Mouse (Mus musculus): Measurements from ENCODE around the gene Aldh1a2.

The Aldh1a2 gene

GRCm38 (mm10) chr9:71216036-71216995 lies 727 bp downstream of the Aldh1a2 start:
- no peak for DNase-seq (ENCODE audit: low read depth, low spot score)

- no peak for DNase-seq (ENCODE audit: low read depth, low spot score)
These were observed 1.6 kb downstream of the Aldh1a2 start for GRCm38 (mm10) chr9:71216996-71217792.

- DNase-seq (ENCODE audit: low read depth, low spot score): no peak
These were observed 2.2 kb downstream of the Aldh1a2 start for GRCm38 (mm10) chr9:71217793-71218095.

GRCm38 (mm10) chr9:71219161-71219560 lies 3.6 kb downstream of the Aldh1a2 start:
- DNase-seq (ENCODE audit: low read depth, low spot score): no peak

- no peak for DNase-seq (ENCODE audit: low read depth, low spot score)
These were observed 4.8 kb downstream of the Aldh1a2 start for GRCm38 (mm10) chr9:71220401-71220800.

- no peak for DNase-seq (ENCODE audit: low read depth, low spot score)
These were observed 11.8 kb downstream of the Aldh1a2 start for GRCm38 (mm10) chr9:71227226-71227970.

- no peak for DNase-seq (ENCODE audit: low read depth, low spot score)
These were observed 14.4 kb downstream of the Aldh1a2 start for GRCm38 (mm10) chr9:71230011-71230410.

- no peak for DNase-seq (ENCODE audit: low read depth, low spot score)
These were observed 21.0 kb downstream of the Aldh1a2 start for GRCm38 (mm10) chr9:71236540-71236939.

- no peak for DNase-seq (ENCODE audit: low read depth, low spot score)
These were observed 24.3 kb downstream of the Aldh1a2 start for GRCm38 (mm10) chr9:71239926-71240325.

- no peak for DNase-seq (ENCODE audit: low read depth, low spot score)
These were observed 26.2 kb downstream of the Aldh1a2 start for GRCm38 (mm10) chr9:71241515-71242411.

- DNase-seq (ENCODE audit: low read depth, low spot score): no peak
These were observed 26.8 kb downstream of the Aldh1a2 start for GRCm38 (mm10) chr9:71242412-71242781.

- DNase-seq (ENCODE audit: low read depth, low spot score): no peak
These were observed 38.8 kb downstream of the Aldh1a2 start for GRCm38 (mm10) chr9:71254380-71254779.

GRCm38 (mm10) chr9:71262711-71263110 lies 47.1 kb downstream of the Aldh1a2 start:
- no peak for DNase-seq (ENCODE audit: low read depth, low spot score)

GRCm38 (mm10) chr9:71269711-71270110 lies 54.1 kb downstream of the Aldh1a2 start:
- DNase-seq (ENCODE audit: low read depth, low spot score): no peak

GRCm38 (mm10) chr9:71270205-71270604 lies 54.6 kb downstream of the Aldh1a2 start:
- no peak for DNase-seq (ENCODE audit: low read depth, low spot score)

GRCm38 (mm10) chr9:71276149-71276721 lies 60.6 kb downstream of the Aldh1a2 start:
- DNase-seq (ENCODE audit: low read depth, low spot score): peak; percentile 69

- DNase-seq (ENCODE audit: low read depth, low spot score): no peak
These were observed 63.2 kb downstream of the Aldh1a2 start for GRCm38 (mm10) chr9:71278741-71279140.

- DNase-seq (ENCODE audit: low read depth, low spot score): no peak
These were observed 67.6 kb downstream of the Aldh1a2 start for GRCm38 (mm10) chr9:71283156-71283555.

- peak; percentile 11 for DNase-seq (ENCODE audit: low read depth, low spot score)
These were observed 69.6 kb downstream of the Aldh1a2 start for GRCm38 (mm10) chr9:71285231-71285630.

- DNase-seq (ENCODE audit: low read depth, low spot score): no peak
These were observed 70.8 kb downstream of the Aldh1a2 start for GRCm38 (mm10) chr9:71286420-71286819.

- DNase-seq (ENCODE audit: low read depth, low spot score): no peak
These were observed 73.1 kb downstream of the Aldh1a2 start for GRCm38 (mm10) chr9:71288738-71289137.

Measured in brain, adult 2 months (tissue).